Mouse (Mus musculus) heart, postnatal 0 days (tissue): ENCODE data around the gene Icam4. TPM values are rescaled to one million over a fixed set of nuclear protein-coding genes. Genes with fewer than 3 reads are reported as not detected.

Experiments
- ATAC-seq: fragments of 200-750 bp; cut with Nextera tagmentation; 2 replicates; pipeline ENCODE4 v1.8.0; 2017; ENCODE audit warnings: low read depth, moderate number of reproducible peaks, moderate library complexity; ENCODE audit not compliant: insufficient read depth
- DNase-seq: peaks from one replicate; pipeline ENCODE4 v3.0.0-alpha.2; 2016; ENCODE audit warnings: low spot score
- H3K27ac ChIP-seq: fragments of 300-500 bp; sonication (generic); 2 replicates; pipeline ENCODE4 v1.5.1; 2014; ENCODE audit warnings: low read depth, mild to moderate bottlenecking
- H3K27me3 ChIP-seq: fragments of 300-500 bp; sonication (generic); 2 replicates; pipeline ENCODE4 v1.6.1; 2014; ENCODE audit warnings: low read length, mixed read lengths; ENCODE audit not compliant: control insufficient read depth, insufficient read depth
- H3K36me3 ChIP-seq: fragments of 300-500 bp; sonication (generic); replicated peaks from 2 replicates; pipeline ENCODE4 v1.6.1; 2014; ENCODE audit warnings: low read length, mixed read lengths; ENCODE audit not compliant: control insufficient read depth, insufficient read depth
- H3K4me1 ChIP-seq: fragments of 300-500 bp; sonication (generic); 2 replicates; pipeline ENCODE4 v1.6.1; 2014; ENCODE audit warnings: antibody characterized with exemption; ENCODE audit not compliant: control insufficient read depth, insufficient read depth
- H3K4me2 ChIP-seq: fragments of 300-500 bp; sonication (generic); 2 replicates; pipeline ENCODE4 v1.6.1; 2014; ENCODE audit warnings: low read depth, mild to moderate bottlenecking, low read length, moderate library complexity
- H3K4me3 ChIP-seq: fragments of 300-500 bp; sonication (generic); 2 replicates; pipeline ENCODE4 v1.5.1; 2014; ENCODE audit warnings: low read depth, low read length
- H3K9ac ChIP-seq: fragments of 300-500 bp; sonication (generic); replicated peaks from 2 replicates; pipeline ENCODE4 v1.6.1; 2014; ENCODE audit warnings: low read depth, low read length, mixed read lengths
- H3K9me3 ChIP-seq: fragments of 300-500 bp; sonication (generic); replicated peaks from 2 replicates; pipeline ENCODE4 v1.6.1; 2016; ENCODE audit warnings: low read length; ENCODE audit not compliant: control insufficient read depth
- CTCF ChIP-seq: IDR thresholded peaks from 2 replicates; pipeline ENCODE4 v1.5.1; 2016; ENCODE audit warnings: antibody characterized with exemption, control low read depth, low read depth
- EP300 ChIP-seq: IDR thresholded peaks from 2 replicates; pipeline ENCODE4 v1.6.1; 2016; ENCODE audit warnings: antibody characterized with exemption, low read depth
- WGBS: fragments of 180-500 bp; shearing (Covaris S2); extraction: QIAGEN DNeasy Blood & Tissue Kit; methylation state at CpG from one replicate; pipeline ENCODE4 v1.1.7; 2014; 5-methylcytosine and 5-hydroxymethylcytosine counted together
- polyA plus RNA-seq: library from polyadenylated mRNA; unstranded; fragments of >200 nt; fragmentation: Nextera tagmentation; extraction: Ambion mirVana; gene quantifications from 2 replicates; pipeline ENCODE4 v1.2.1, GENCODE M21; 2015
- total RNA-seq: library from RNA; depleted of rRNA; stranded (reverse); fragments of >200 nt; gene quantifications from 2 replicates; pipeline ENCODE4 v1.2.3, GENCODE M21; 2014; ENCODE audit warnings: low replicate concordance

Gene Icam4
- total and polyA plus RNA-seq, 2 experiments from 2014 or later, result 1.6 TPM; not detected in 1

DNA sequence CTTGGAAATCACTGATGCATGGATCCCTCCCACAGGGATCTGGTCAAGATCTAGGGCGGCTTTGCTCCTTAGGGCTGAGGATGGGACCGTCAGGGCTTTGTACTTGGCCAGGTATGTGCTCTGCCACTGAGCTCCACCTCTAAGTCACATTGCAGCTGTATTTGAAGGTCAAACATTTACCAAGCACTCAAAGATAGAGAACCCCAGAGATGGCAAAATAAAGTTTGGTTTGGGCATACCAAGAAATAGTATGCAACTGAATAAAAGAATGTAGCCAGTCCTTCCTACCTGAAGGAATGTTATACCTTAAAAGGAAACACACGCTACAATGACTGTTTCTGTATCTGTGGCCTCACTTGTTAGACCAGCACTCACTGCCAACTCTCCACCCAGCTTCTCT, 7.8 kb upstream of the Icam4 start:
- no peak for TF ChIP-seq EP300
- no peak for TF ChIP-seq CTCF
- no peaks in the 10 kb centered on the region; the same call in 1 of the 2 replicates for H3K4me1 ChIP-seq
- H3K4me3 ChIP-seq, result no peak overlapping the region
- ATAC-seq (no peak), DNase-seq (no peak)
- 74% methylated on average over 3 of the region's 3 CpGs for WGBS
- H3K9me3 ChIP-seq, result no peaks in the 10 kb centered on the region
- no peak overlapping the region for H3K27ac ChIP-seq
- H3K36me3 ChIP-seq, result no peaks in the 10 kb centered on the region
- no peak overlapping the region for H3K9ac ChIP-seq
- peaks cover 13% of the 10 kb centered on the region for H3K27me3 ChIP-seq
- no peak overlapping the region for H3K4me2 ChIP-seq

DNA sequence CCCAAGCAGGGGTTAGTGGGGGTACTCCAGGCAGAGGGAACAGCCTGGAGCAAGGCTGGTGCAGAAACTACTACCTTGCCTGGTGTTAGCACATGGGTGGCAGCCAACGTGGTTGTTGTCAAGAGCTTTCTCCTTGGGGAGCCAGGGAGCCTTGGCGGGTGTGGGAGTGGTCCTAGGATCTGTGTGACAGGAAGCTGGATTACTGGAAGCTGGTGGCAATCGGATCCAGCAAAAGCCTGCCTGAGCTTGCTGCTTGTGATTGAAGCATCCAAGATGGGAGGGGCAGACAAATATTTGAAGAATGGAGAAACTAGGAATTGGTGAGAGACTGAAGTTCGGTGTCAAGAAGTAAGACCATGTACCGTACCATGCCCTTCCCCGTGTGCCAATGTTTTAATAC, 6.9 kb upstream of the Icam4 start:
- H3K27ac ChIP-seq, result no peak overlapping the region
- H3K4me3 ChIP-seq, result no peak overlapping the region
- TF ChIP-seq EP300 (no peak), CTCF (no peak)
- ATAC-seq (no peak), DNase-seq (no peak)
- H3K9ac ChIP-seq, result no peak overlapping the region
- peaks cover 6% of the 10 kb centered on the region; the same call in 1 of the 2 replicates for H3K27me3 ChIP-seq
- H3K4me1 ChIP-seq, result no peaks in the 10 kb centered on the region; the same call in 1 of the 2 replicates
- H3K4me2 ChIP-seq, result no peak overlapping the region
- 57% methylated on average over 6 of the region's 6 CpGs for WGBS
- no peaks in the 10 kb centered on the region for H3K36me3 ChIP-seq
- H3K9me3 ChIP-seq, result no peaks in the 10 kb centered on the region

DNA sequence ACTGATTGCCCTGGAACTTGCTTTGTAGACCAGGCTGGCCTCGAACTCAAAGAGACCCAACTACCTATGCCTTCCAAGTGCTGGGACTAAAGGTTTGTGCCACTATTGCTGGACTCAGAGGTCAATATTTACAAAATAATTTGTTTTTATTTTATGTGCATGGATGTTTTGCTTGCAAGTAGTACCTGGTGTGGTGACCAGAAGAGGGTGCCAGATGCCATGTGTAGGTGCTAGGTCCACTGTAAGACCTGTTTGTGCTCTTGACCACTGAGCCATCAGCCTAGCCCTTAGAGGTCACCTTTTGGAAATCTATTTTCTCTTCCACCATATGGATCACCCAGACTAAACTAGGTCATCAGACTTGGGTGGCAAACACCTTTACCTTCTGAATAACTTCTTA, 6.4 kb upstream of the Icam4 start:
- peaks cover 5% of the 10 kb centered on the region; the same call in 1 of the 2 replicates for H3K27me3 ChIP-seq
- H3K9me3 ChIP-seq, result no peaks in the 10 kb centered on the region
- 0 out of 2 replicates have a peak, but pooled peaks cover under 1% of the 10 kb centered on the region for H3K36me3 ChIP-seq
- DNase-seq (no peak), ATAC-seq (no peak)
- H3K4me3 ChIP-seq, result no peak overlapping the region
- H3K4me2 ChIP-seq, result no peak overlapping the region
- TF ChIP-seq CTCF, result peak; percentile 22; the same call in 1 of the 2 replicates
- TF ChIP-seq EP300, result no peak
- no peak overlapping the region for H3K9ac ChIP-seq
- 64% methylated on average over 1 of the region's 1 CpGs for WGBS
- H3K27ac ChIP-seq, result no peak overlapping the region
- no peaks in the 10 kb centered on the region for H3K4me1 ChIP-seq

DNA sequence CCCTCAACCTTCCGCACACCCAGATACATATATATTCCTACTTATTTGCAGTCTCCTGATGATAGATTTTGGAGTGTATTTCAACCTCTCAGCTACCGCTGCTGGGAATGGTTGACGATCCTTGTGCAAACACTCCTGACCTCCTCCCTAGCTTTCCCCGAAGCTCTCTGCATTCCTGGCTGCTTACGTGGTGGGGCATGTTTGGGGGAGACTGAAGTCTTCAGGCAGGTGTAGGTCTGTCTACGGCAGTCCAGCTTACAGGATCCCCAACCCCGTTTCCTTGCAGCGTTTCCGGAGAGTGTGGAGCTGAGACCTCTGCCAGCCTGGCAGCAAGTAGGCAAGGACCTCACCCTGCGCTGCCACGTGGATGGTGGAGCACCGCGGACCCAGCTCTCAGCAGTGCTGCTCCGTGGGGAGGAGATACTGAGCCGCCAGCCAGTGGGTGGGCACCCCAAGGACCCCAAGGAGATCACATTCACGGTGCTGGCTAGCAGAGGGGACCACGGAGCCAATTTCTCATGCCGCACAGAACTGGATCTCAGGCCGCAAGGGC, 3.8 kb upstream of the Icam4 start:
- Histone ChIP-seq H3K27me3 (peaks cover 11% of the 10 kb centered on the region; the same call in 1 of the 2 replicates), H3K27ac (no peak overlapping the region), H3K4me2 (no peak overlapping the region), H3K4me1 (peaks cover 15% of the 10 kb centered on the region), H3K4me3 (no peak overlapping the region), H3K9me3 (no peaks in the 10 kb centered on the region), H3K9ac (no peak overlapping the region), H3K36me3 (0 out of 2 replicates have a peak, but pooled peaks cover 5% of the 10 kb centered on the region)
- DNase-seq (no peak), ATAC-seq (no peak)
- no peak for TF ChIP-seq CTCF
- no peak for TF ChIP-seq EP300
- WGBS, result 66% methylated on average over 19 of the region's 19 CpGs

DNA sequence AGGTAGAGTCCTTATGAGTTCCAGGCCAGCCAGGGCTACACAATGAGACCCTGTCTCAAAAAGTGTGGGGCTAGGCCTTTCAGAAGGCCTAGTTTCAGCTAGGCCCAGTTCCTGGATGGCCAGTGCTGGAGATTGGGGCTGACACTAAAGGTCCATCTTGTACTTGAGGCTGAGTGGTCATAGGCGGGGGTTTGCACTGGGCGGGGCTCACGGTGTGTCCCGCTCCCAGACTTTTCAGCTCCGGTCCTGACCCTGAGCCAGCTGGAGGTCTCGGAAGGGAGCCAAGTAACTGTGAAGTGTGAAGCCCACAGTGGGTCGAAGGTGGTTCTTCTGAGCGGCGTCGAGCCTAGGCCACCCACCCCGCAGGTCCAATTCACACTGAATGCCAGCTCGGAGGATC, 2.3 kb upstream of the Icam4 start:
- Histone ChIP-seq H3K9ac (no peak overlapping the region), H3K9me3 (no peaks in the 10 kb centered on the region), H3K27ac (no peak overlapping the region), H3K27me3 (peaks cover 13% of the 10 kb centered on the region), H3K4me2 (no peak overlapping the region), H3K4me1 (peaks cover 23% of the 10 kb centered on the region), H3K36me3 (0 out of 2 replicates have a peak, but pooled peaks cover 5% of the 10 kb centered on the region), H3K4me3 (no peak overlapping the region)
- 80% methylated on average over 12 of the region's 12 CpGs for WGBS
- TF ChIP-seq CTCF (no peak), EP300 (no peak)
- DNase-seq (no peak), ATAC-seq (no peak)
